Mouse (Mus musculus) forebrain, postnatal 0 days (tissue): ENCODE data around the gene Gm973. TPM values are rescaled to one million over a fixed set of nuclear protein-coding genes. Genes with fewer than 3 reads are reported as not detected.

Experiments
- ATAC-seq: fragments of 200-750 bp; cut with Nextera tagmentation; 2 replicates; pipeline ENCODE4 v1.8.0; 2017; ENCODE audit warnings: mild to moderate bottlenecking, moderate library complexity
- DNase-seq: peaks from one replicate; pipeline ENCODE4 v3.0.0-alpha.2; 2015
- H3K27ac ChIP-seq: fragments of 300-500 bp; sonication (generic); 2 replicates; pipeline ENCODE4 v1.5.1; 2014; ENCODE audit warnings: low read depth, mild to moderate bottlenecking, antibody characterized with exemption, low read length, moderate library complexity, mixed read lengths
- H3K27me3 ChIP-seq: fragments of 300-500 bp; sonication (generic); 2 replicates; pipeline ENCODE4 v1.6.1; 2014; ENCODE audit warnings: mild to moderate bottlenecking, low read length, mixed read lengths; ENCODE audit not compliant: insufficient read depth
- H3K36me3 ChIP-seq: fragments of 300-500 bp; sonication (generic); 2 replicates; pipeline ENCODE4 v1.6.1; 2014; ENCODE audit warnings: mild to moderate bottlenecking, moderate library complexity; ENCODE audit not compliant: insufficient read depth
- H3K4me1 ChIP-seq: fragments of 300-500 bp; sonication (generic); 2 replicates; pipeline ENCODE4 v1.6.1; 2014; ENCODE audit warnings: antibody characterized with exemption; ENCODE audit not compliant: insufficient read depth
- H3K4me2 ChIP-seq: fragments of 300-500 bp; sonication (generic); 2 replicates; pipeline ENCODE4 v1.6.1; 2014; ENCODE audit warnings: low read depth, mild to moderate bottlenecking, moderate library complexity
- H3K4me3 ChIP-seq: fragments of 300-500 bp; sonication (generic); 2 replicates; pipeline ENCODE4 v1.5.1; 2014; ENCODE audit warnings: low read depth, low read length, mixed read lengths
- H3K9ac ChIP-seq: fragments of 300-500 bp; sonication (generic); 2 replicates; pipeline ENCODE4 v1.6.1; 2014; ENCODE audit warnings: mild to moderate bottlenecking
- H3K9me3 ChIP-seq: fragments of 300-500 bp; sonication (generic); 2 replicates; pipeline ENCODE4 v1.6.1; 2016; ENCODE audit warnings: low read length
- CTCF ChIP-seq: sonication (generic); IDR thresholded peaks from 2 replicates; pipeline ENCODE4 v1.5.1; 2016; ENCODE audit warnings: antibody characterized with exemption, control low read depth, low read depth
- WGBS: fragments of 180-500 bp; shearing (Covaris S2); extraction: QIAGEN DNeasy Blood & Tissue Kit; methylation state at CpG from one replicate; pipeline ENCODE4 v1.1.7; 2014; 5-methylcytosine and 5-hydroxymethylcytosine counted together
- polyA plus RNA-seq: library from polyadenylated mRNA; unstranded; fragments of >200 nt; fragmentation: Nextera tagmentation; extraction: Ambion mirVana; gene quantifications from 2 replicates; pipeline ENCODE4 v1.2.1, GENCODE M21; 2015
- total RNA-seq: library from RNA; depleted of rRNA; stranded (reverse); fragments of >200 nt; gene quantifications from 2 replicates; pipeline ENCODE4 v1.2.3, GENCODE M21; 2014

Gm973 gene
- total and polyA plus RNA-seq, 2 experiments from 2014 or later, result 5.4 to 13.8 TPM

- 69% methylated on average over 6 of the region's 6 CpGs for WGBS
- no peak overlapping the region for H3K9ac ChIP-seq
- H3K36me3 ChIP-seq, result no peaks in the 10 kb centered on the region
- H3K27me3 ChIP-seq, result no peaks in the 10 kb centered on the region
- H3K4me2 ChIP-seq, result no peak overlapping the region
- no peak for TF ChIP-seq CTCF
- no peaks in the 10 kb centered on the region for H3K4me1 ChIP-seq
- no peak for DNase-seq
- no peak overlapping the region for H3K4me3 ChIP-seq
- ATAC-seq, result no peak
- H3K27ac ChIP-seq, result no peak overlapping the region
- no peaks in the 10 kb centered on the region for H3K9me3 ChIP-seq
These were observed 26.2 kb downstream of the Gm973 start for GRCm38 (mm10) chr1:59542231-59542630.

GRCm38 (mm10) chr1:59543911-59544310 lies 27.8 kb downstream of the Gm973 start:
- ATAC-seq (no peak), DNase-seq (no peak)
- Histone ChIP-seq H3K4me3 (no peak overlapping the region), H3K9me3 (no peaks in the 10 kb centered on the region), H3K27me3 (no peaks in the 10 kb centered on the region), H3K9ac (no peak overlapping the region), H3K27ac (no peak overlapping the region), H3K4me2 (no peak overlapping the region), H3K36me3 (no peaks in the 10 kb centered on the region), H3K4me1 (no peaks in the 10 kb centered on the region)
- TF ChIP-seq CTCF, result no peak
- 83% methylated on average over 8 of the region's 8 CpGs for WGBS

- H3K9me3 ChIP-seq, result no peaks in the 10 kb centered on the region
- TF ChIP-seq CTCF, result no peak
- no peak overlapping the region for H3K4me3 ChIP-seq
- ATAC-seq (no peak), DNase-seq (no peak)
- 82% methylated on average over 5 of the region's 5 CpGs for WGBS
- H3K27ac ChIP-seq, result no peak overlapping the region
- H3K4me1 ChIP-seq, result 0 out of 2 replicates have a peak, but pooled peaks cover under 1% of the 10 kb centered on the region
- no peaks in the 10 kb centered on the region for H3K36me3 ChIP-seq
- no peaks in the 10 kb centered on the region for H3K27me3 ChIP-seq
- no peak overlapping the region for H3K4me2 ChIP-seq
- no peak overlapping the region for H3K9ac ChIP-seq
These were observed 32.4 kb downstream of the Gm973 start for GRCm38 (mm10) chr1:59548486-59548885.

GRCm38 (mm10) chr1:59549036-59549675 lies 33.1 kb downstream of the Gm973 start:
- no peak for DNase-seq
- TF ChIP-seq CTCF, result no peak
- no peak for ATAC-seq
- Histone ChIP-seq H3K9me3 (no peaks in the 10 kb centered on the region), H3K4me3 (no peak overlapping the region), H3K9ac (no peak overlapping the region), H3K27me3 (no peaks in the 10 kb centered on the region), H3K36me3 (no peaks in the 10 kb centered on the region), H3K4me1 (0 out of 2 replicates have a peak, but pooled peaks cover 4% of the 10 kb centered on the region), H3K27ac (no peak overlapping the region), H3K4me2 (no peak overlapping the region)
- 57% methylated on average over 7 of the region's 7 CpGs for WGBS

- DNase-seq (no peak), ATAC-seq (no peak)
- no peak for TF ChIP-seq CTCF
- no peaks in the 10 kb centered on the region for H3K27me3 ChIP-seq
- no peak overlapping the region for H3K9ac ChIP-seq
- H3K27ac ChIP-seq, result no peak overlapping the region
- H3K4me3 ChIP-seq, result no peak overlapping the region
- no peak overlapping the region for H3K4me2 ChIP-seq
- H3K36me3 ChIP-seq, result no peaks in the 10 kb centered on the region
- 77% methylated on average over 6 of the region's 6 CpGs for WGBS
- no peaks in the 10 kb centered on the region for H3K9me3 ChIP-seq
- 0 out of 2 replicates have a peak, but pooled peaks cover 4% of the 10 kb centered on the region for H3K4me1 ChIP-seq
These were observed 34.2 kb downstream of the Gm973 start for GRCm38 (mm10) chr1:59550227-59550626.

GRCm38 (mm10) chr1:59550996-59551395 lies 34.9 kb downstream of the Gm973 start:
- Histone ChIP-seq H3K27ac (no peak overlapping the region), H3K4me2 (no peak overlapping the region), H3K9me3 (no peaks in the 10 kb centered on the region), H3K36me3 (no peaks in the 10 kb centered on the region), H3K4me1 (0 out of 2 replicates have a peak, but pooled peaks cover 4% of the 10 kb centered on the region), H3K27me3 (no peaks in the 10 kb centered on the region), H3K4me3 (no peak overlapping the region), H3K9ac (no peak overlapping the region)
- 63% methylated on average over 11 of the region's 11 CpGs for WGBS
- no peak for DNase-seq
- TF ChIP-seq CTCF, result no peak
- ATAC-seq, result no peak

GRCm38 (mm10) chr1:59553708-59554107 lies 37.6 kb downstream of the Gm973 start:
- no peaks in the 10 kb centered on the region for H3K36me3 ChIP-seq
- 0 out of 2 replicates have a peak, but pooled peaks cover 4% of the 10 kb centered on the region for H3K4me1 ChIP-seq
- no peak overlapping the region for H3K27ac ChIP-seq
- no peak overlapping the region for H3K4me3 ChIP-seq
- WGBS, result 15% methylated on average over 5 of the region's 5 CpGs
- ATAC-seq (peak; percentile 78), DNase-seq (no peak)
- no peak overlapping the region for H3K4me2 ChIP-seq
- TF ChIP-seq CTCF, result no peak
- H3K9ac ChIP-seq, result no peak overlapping the region
- H3K27me3 ChIP-seq, result no peaks in the 10 kb centered on the region
- no peaks in the 10 kb centered on the region for H3K9me3 ChIP-seq
